Comparison of ENCODE assay signal across 16 mouse cellular contexts in genomic region chr4:111294528-111295241, GRCm38 (mm10).
"Had no signal": no experiment of that assay in that cellular context is flagged by ENCODE, and none has a peak within 500 bp of the region (broad histone marks: within the 10 kb centered on the region; RNA-seq: fewer than 3 reads in every experiment).

No protein-coding gene starts in this region.

- H3K4me3 ChIP-seq: limb, embryonic 15.5 days; liver, embryonic 12.5 days; midbrain, embryonic 10.5 days; myocyte had no signal

- H3K9me3 ChIP-seq: limb, embryonic 15.5 days; liver, embryonic 12.5 days; midbrain, embryonic 10.5 days had no signal

- H3K9ac ChIP-seq: limb, embryonic 15.5 days; liver, embryonic 12.5 days; lung, embryonic 14.5 days had no signal

- DNase-seq: kidney, postnatal 36 days; layer of hippocampus, adult 9-11 months; layer of hippocampus, postnatal 36 days; lung, embryonic 14.5 days; lung, postnatal 10 days; lung, postnatal 4 days; retina, postnatal 1 day; right cerebral cortex, postnatal 4 days; spleen, adult 18-20 months; thymus, adult 18-20 months; thymus, postnatal 14 days had no signal

- H3K27ac ChIP-seq: kidney, postnatal 0 days; limb, embryonic 15.5 days; liver, embryonic 12.5 days; midbrain, embryonic 10.5 days had no signal

- H3K4me2 ChIP-seq: limb, embryonic 15.5 days; liver, embryonic 12.5 days; lung, embryonic 14.5 days had no signal

- H3K36me3 ChIP-seq: limb, embryonic 15.5 days; liver, embryonic 12.5 days; midbrain, embryonic 10.5 days had no signal

- H3K27me3 ChIP-seq: limb, embryonic 15.5 days; liver, embryonic 12.5 days had no signal

- H3K4me1 ChIP-seq: limb, embryonic 15.5 days; liver, embryonic 12.5 days; midbrain, embryonic 10.5 days had no signal

- ATAC-seq: liver, embryonic 12.5 days had no signal
